Mouse (Mus musculus): ENCODE results near the gene Ager.

- no peak for TF ChIP-seq GATA1 (IDR thresholded peaks at IDR 0.05; ENCODE audit: low read length)
- no peak for TF ChIP-seq TAL1 (IDR thresholded peaks at IDR 0.05; ENCODE audit: low read length)
These were observed 25.3 kb upstream of the Ager start for GRCm38 (mm10) chr17:34572361-34572760.
